Mouse (Mus musculus) lung, embryonic 14.5 days (tissue): ENCODE data around the gene Gm3417. TPM values are rescaled to one million over a fixed set of nuclear protein-coding genes. Genes with fewer than 3 reads are reported as not detected.
"Not testable (repeated sequence)": the region's sequence is repeated elsewhere in the genome, so short reads cannot be mapped to it uniquely, and the experiment has no call there.

Experiments used
- ATAC-seq: fragments of 200-750 bp; cut with Nextera tagmentation; 2 replicates; pipeline ENCODE4 v1.8.0; 2017; ENCODE audit warnings: mild to moderate bottlenecking, moderate TSS enrichment, moderate library complexity; ENCODE audit not compliant: insufficient read depth
- DNase-seq: peaks from one replicate; pipeline ENCODE4 v3.0.0-alpha.2; 2015
- H3K27ac ChIP-seq: fragments of 300-500 bp; sonication (generic); 2 replicates; pipeline ENCODE4 v1.5.1; 2014; ENCODE audit warnings: low read depth, mild to moderate bottlenecking, moderate library complexity
- H3K27me3 ChIP-seq: fragments of 300-500 bp; sonication (generic); 2 replicates; pipeline ENCODE4 v1.6.1; 2014; ENCODE audit warnings: low read length, control low read depth; ENCODE audit not compliant: insufficient read depth
- H3K36me3 ChIP-seq: fragments of 300-500 bp; sonication (generic); 2 replicates; pipeline ENCODE4 v1.6.1; 2014; ENCODE audit warnings: control low read depth; ENCODE audit not compliant: insufficient read depth
- H3K4me1 ChIP-seq: fragments of 300-500 bp; sonication (generic); 2 replicates; pipeline ENCODE4 v1.6.1; 2014; ENCODE audit warnings: antibody characterized with exemption, control low read depth; ENCODE audit not compliant: insufficient read depth
- H3K4me2 ChIP-seq: fragments of 300-500 bp; sonication (generic); 2 replicates; pipeline ENCODE4 v1.6.1; 2014; ENCODE audit warnings: mild to moderate bottlenecking
- H3K4me3 ChIP-seq: fragments of 300-500 bp; sonication (generic); 2 replicates; pipeline ENCODE4 v1.5.1; 2014; ENCODE audit warnings: low read depth, low read length
- H3K9ac ChIP-seq: fragments of 300-500 bp; sonication (generic); 2 replicates; pipeline ENCODE4 v1.6.1; 2014
- H3K9me3 ChIP-seq: fragments of 300-500 bp; sonication (generic); 2 replicates; pipeline ENCODE4 v1.6.1; 2016; ENCODE audit warnings: low read depth, low read length, control low read depth
- CTCF ChIP-seq: IDR thresholded peaks from 2 replicates; pipeline ENCODE4 v1.5.1; 2016; ENCODE audit warnings: antibody characterized with exemption, low read depth
- WGBS: fragments of 180-500 bp; shearing (Covaris S2); extraction: QIAGEN DNeasy Blood & Tissue Kit; methylation state at CpG from one replicate; pipeline ENCODE4 v1.1.7; 2014; 5-methylcytosine and 5-hydroxymethylcytosine counted together
- polyA plus RNA-seq: library from polyadenylated mRNA; unstranded; fragments of >200 nt; fragmentation: Nextera tagmentation; extraction: Ambion mirVana; gene quantifications from 2 replicates; pipeline ENCODE4 v1.2.1, GENCODE M21; 2014

Gene Gm3417
- polyA plus RNA-seq, 1 experiment from 2014 or later: not detected

DNA sequence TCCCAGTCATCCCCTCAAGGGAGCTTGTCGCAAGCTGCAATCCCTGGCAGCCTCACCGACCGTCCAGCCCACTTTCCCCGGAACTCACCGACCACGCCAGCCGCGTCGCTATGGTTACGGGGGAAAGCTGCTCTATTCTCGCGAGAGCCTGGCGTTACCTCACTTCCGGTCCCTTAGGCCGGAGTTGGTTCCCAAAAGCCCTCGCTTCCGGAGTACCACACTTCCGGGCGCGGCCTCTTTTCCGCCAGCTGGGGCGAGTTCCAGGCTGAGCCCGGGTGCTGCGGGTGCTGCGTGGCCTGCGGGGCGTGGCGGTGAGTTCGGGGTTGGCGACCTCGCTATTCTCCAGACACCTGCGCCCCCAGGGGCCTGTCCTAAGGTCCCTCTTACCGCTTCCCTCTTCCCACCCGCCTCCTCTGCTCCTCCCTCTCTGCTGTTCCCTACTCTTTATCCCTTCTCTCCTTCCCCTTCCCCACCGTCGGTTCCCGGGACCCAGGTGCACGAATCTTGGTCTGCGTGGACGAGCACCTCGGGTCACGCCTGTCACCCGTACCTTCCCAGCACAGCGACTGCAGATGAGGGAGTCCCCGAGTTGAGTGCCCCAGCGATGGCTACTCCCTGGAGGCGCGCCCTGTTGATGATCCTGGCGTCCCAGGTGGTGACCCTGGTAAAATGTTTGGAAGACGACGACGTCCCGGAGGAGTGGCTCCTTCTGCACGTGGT, 35.4 kb downstream of the Gm3417 start, which contains the start of the genes Wdr27 and 1600012H06Rik:
TSS of gene Wdr27 (minus strand) at position 150 of the 720 bp plus-strand sequence.
TSS of gene 1600012H06Rik (plus strand) at position 176 of the 720 bp plus-strand sequence.
- no peaks in the 10 kb centered on the region for H3K27me3 ChIP-seq
- TF ChIP-seq CTCF: no peak
- DNase-seq (peak; percentile 100), ATAC-seq (peak; percentile 98)
- no peaks in the 10 kb centered on the region for H3K4me1 ChIP-seq
- H3K9me3 ChIP-seq: no peaks in the 10 kb centered on the region
- peak within 1 kb of the TSS; percentile 78 for H3K27ac ChIP-seq
- H3K9ac ChIP-seq: peak within 1 kb of the TSS; percentile 62
- H3K4me3 ChIP-seq: peak within 1 kb of the TSS; percentile 54
- WGBS: under 1% methylated on average over 54 of the region's 54 CpGs
- peak within 1 kb of the TSS; percentile 88 for H3K4me2 ChIP-seq
- peaks cover 27% of the 10 kb centered on the region for H3K36me3 ChIP-seq

DNA sequence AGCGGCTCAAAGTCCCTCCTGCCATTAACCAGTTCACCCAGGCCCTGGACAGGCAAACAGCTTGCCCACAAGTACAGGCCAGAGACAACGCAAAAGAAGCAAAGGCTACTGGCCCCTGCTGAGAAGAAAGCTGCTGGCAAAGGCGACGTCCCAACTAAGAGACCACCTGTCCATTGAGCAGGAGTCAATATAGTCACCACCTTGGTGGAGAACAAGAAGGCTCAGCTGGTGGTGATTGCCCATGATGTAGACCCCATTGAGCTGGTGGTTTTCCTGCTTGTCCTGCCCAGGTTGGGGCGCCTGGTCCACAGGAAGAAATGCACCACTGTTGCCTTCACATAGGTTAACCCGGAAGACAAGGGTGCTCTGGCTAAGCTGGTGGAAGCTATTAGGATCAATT, 36.4 kb downstream of the Gm3417 start:
- H3K27ac ChIP-seq, H3K9me3 ChIP-seq, ATAC-seq, H3K27me3 ChIP-seq, H3K4me1 ChIP-seq, DNase-seq: not testable (repeated sequence)
- peak overlapping the region; percentile 54 for H3K4me3 ChIP-seq
- 58% methylated on average over 6 of the region's 6 CpGs for WGBS
- H3K4me2 ChIP-seq: peak overlapping the region; percentile 88
- H3K36me3 ChIP-seq: peaks cover 26% of the 10 kb centered on the region
- peak overlapping the region; percentile 62 for H3K9ac ChIP-seq

DNA sequence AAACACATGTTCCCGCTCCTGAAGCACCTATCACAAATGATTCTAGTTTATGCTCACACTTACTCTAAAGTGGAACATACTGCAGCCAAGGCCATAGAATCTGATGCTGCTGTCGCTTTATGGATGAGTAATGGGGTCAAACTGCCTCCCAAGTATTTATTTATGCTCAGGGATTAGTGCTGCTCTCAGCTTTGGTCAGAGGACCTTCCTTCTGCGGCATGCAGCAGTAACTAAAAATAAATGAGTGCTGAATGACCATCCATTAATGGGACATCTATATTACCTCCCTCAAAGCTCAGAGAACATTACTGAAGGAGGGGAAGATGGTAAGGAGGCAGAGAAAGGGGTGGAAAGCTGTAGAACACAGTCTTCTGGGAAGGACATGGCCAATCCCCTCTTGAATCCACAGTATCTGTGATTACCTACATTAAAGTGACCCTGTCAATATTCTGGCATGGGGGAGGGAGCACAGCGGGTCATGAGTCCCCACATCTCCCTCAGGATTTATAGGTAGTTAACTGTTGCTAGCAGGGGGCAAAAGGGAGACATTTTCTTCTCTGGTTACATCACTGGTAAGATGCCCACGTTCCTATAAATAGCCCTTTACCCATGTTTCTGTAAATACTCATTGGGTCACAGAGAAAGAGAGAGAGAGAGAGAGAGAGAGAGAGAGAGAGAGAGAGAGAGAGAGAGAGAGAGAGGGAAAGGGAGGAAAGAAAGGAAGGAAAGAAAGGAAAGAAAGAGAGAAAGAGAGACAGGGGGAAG, 42.6 kb downstream of the Gm3417 start:
- Histone ChIP-seq H3K27me3 (no peaks in the 10 kb centered on the region), H3K4me1 (no peaks in the 10 kb centered on the region), H3K36me3 (no peaks in the 10 kb centered on the region), H3K4me2 (no peak overlapping the region), H3K9ac (no peak overlapping the region), H3K9me3 (no peaks in the 10 kb centered on the region), H3K4me3 (no peak overlapping the region), H3K27ac (no peak overlapping the region)
- DNase-seq (no peak), ATAC-seq (no peak)
- 51% methylated on average over 5 of the region's 5 CpGs for WGBS
- no peak for TF ChIP-seq CTCF

DNA sequence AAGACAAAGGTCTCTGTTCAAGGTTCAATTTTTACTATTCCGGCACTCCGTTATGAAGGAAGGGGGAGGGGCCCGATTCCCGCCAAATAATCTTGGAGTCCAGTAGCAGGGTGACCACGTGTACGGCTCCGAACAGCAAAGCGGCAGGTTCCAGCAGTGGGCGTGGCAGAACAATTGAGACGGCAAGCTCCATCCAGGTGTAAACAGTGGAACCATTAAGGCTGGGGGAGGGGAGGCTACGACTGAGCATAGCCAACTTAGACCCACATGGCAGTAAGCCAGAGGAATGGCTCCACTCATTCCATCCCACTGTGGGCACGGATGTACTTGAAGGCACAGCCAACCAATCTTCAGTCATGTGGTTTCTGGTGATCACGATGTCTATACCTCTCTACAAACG, 43.3 kb downstream of the Gm3417 start:
- H3K4me3 ChIP-seq, H3K4me2 ChIP-seq, H3K9ac ChIP-seq, H3K36me3 ChIP-seq, H3K27me3 ChIP-seq, ATAC-seq, H3K9me3 ChIP-seq, DNase-seq, H3K27ac ChIP-seq, H3K4me1 ChIP-seq: not testable (repeated sequence)
- WGBS: 74% methylated on average over 14 of the region's 14 CpGs

DNA sequence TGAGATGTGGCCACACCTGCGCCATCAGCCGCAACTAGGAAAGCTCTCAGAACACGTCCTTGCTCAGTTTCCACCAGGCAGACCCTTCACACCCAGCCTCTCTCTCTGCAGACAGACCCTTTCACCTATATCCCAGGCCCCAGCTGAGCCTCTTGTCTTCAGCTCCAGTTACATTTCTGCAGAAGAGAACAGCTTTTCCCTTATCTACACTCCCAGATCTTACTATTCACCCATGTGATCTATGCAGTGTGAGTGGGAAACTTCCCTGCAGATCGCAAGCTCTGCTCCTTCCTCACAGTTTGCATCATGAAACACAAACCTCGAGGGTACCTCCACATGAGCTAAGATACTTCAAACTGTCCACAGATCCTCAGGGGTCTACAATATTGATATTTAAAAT, 47.1 kb downstream of the Gm3417 start:
- Histone ChIP-seq H3K9ac (no peak overlapping the region), H3K9me3 (no peaks in the 10 kb centered on the region), H3K4me2 (no peak overlapping the region), H3K4me1 (no peaks in the 10 kb centered on the region), H3K27me3 (no peaks in the 10 kb centered on the region), H3K4me3 (no peak overlapping the region), H3K36me3 (no peaks in the 10 kb centered on the region), H3K27ac (no peak overlapping the region)
- ATAC-seq: no peak
- TF ChIP-seq CTCF: no peak
- 75% methylated on average over 5 of the region's 5 CpGs for WGBS
- no peak for DNase-seq

DNA sequence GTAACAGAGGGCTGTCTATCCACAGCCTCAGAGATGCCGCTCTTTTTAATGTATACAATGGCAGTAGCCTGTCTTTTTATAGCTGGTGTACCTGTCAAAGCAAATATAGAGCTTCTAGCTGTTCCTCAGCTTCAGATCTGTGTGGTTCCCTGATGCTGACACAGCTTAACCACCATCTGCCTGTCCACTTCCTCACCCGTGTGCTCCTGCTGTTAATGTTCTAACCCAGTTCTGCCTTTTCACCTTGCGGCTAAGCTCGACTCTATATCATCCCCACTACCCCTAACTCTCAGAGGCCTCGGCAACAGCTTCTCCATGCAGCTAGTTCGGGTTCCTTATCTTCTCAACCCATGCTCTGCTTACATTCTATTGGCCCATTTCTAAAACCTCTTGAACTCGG, 47.9 kb downstream of the Gm3417 start:
- H3K9me3 ChIP-seq: no peaks in the 10 kb centered on the region
- no peak for TF ChIP-seq CTCF
- no peaks in the 10 kb centered on the region for H3K27me3 ChIP-seq
- no peak overlapping the region for H3K27ac ChIP-seq
- no peak overlapping the region for H3K4me2 ChIP-seq
- no peak for ATAC-seq
- no peak overlapping the region for H3K9ac ChIP-seq
- H3K4me1 ChIP-seq: no peaks in the 10 kb centered on the region
- no peaks in the 10 kb centered on the region for H3K36me3 ChIP-seq
- no peak for DNase-seq
- H3K4me3 ChIP-seq: no peak overlapping the region
- 74% methylated on average over 7 of the region's 7 CpGs for WGBS

DNA sequence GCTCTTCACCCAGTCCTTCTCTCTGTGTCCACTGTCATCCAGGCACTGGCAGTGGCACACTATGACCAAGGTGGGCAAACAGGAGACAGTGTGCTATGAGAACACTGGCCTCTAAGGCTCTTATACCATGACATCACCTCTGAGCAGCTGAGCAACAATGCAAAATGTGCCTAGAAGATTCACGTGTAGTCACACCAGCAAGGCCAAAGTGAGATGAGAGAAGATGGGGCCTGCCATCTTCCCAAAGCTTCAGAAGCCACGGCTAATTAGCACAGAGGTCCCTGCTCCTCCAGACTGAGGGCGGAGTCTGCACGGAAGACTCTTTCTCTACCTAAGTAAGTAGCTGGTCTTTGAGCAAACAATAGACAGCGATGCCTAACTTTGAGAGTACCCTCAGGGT, 50.0 kb downstream of the Gm3417 start:
- 61% methylated on average over 5 of the region's 5 CpGs for WGBS
- H3K4me3 ChIP-seq: no peak overlapping the region
- no peak overlapping the region for H3K9ac ChIP-seq
- no peak overlapping the region for H3K4me2 ChIP-seq
- DNase-seq (no peak), ATAC-seq (no peak)
- TF ChIP-seq CTCF: no peak
- no peaks in the 10 kb centered on the region for H3K27me3 ChIP-seq
- no peak overlapping the region for H3K27ac ChIP-seq
- H3K36me3 ChIP-seq: no peaks in the 10 kb centered on the region
- H3K4me1 ChIP-seq: no peaks in the 10 kb centered on the region
- H3K9me3 ChIP-seq: no peaks in the 10 kb centered on the region
